15 mouse cellular contexts compared by ENCODE assay signal in genomic region chr1:130217404-130217803, GRCm38 (mm10).
"Had no signal": no experiment of that assay in that cellular context is flagged by ENCODE, and none has a peak within 500 bp of the region (broad histone marks: within the 10 kb centered on the region; RNA-seq: fewer than 3 reads in every experiment).

No protein-coding gene starts in this region.

- H3K4me2 ChIP-seq: limb, embryonic 15.5 days; liver, embryonic 12.5 days; lung, embryonic 15.5 days; midbrain, embryonic 13.5 days had no signal

- H3K36me3 ChIP-seq: limb, embryonic 15.5 days; liver, embryonic 12.5 days; lung, embryonic 15.5 days; midbrain, embryonic 13.5 days had no signal

- H3K9me3 ChIP-seq: limb, embryonic 15.5 days; liver, embryonic 12.5 days; lung, embryonic 15.5 days; midbrain, embryonic 13.5 days had no signal

- H3K4me3 ChIP-seq: layer of hippocampus, adult 2 months; limb, embryonic 15.5 days; liver, embryonic 12.5 days; lung, embryonic 15.5 days; midbrain, embryonic 13.5 days had no signal

- H3K4me1 ChIP-seq: limb, embryonic 15.5 days; liver, embryonic 12.5 days; lung, embryonic 15.5 days; midbrain, embryonic 13.5 days had no signal

- ATAC-seq: liver, embryonic 12.5 days; midbrain, embryonic 13.5 days had no signal

- H3K9ac ChIP-seq: limb, embryonic 15.5 days; liver, embryonic 12.5 days; lung, embryonic 15.5 days; midbrain, embryonic 13.5 days had no signal

- H3K27me3 ChIP-seq: limb, embryonic 15.5 days; liver, embryonic 12.5 days; lung, embryonic 15.5 days; midbrain, embryonic 13.5 days had no signal

- DNase-seq: kidney, adult 11 months; kidney, adult 9 months; kidney, postnatal 10 days; kidney, postnatal 4 days; lung, postnatal 14 days; right cerebral cortex, adult 18-20 months; right cerebral cortex, postnatal 4 days; spleen, adult 18-20 months; thymus, adult 18-20 months; thymus, postnatal 14 days had no signal

- H3K27ac ChIP-seq: layer of hippocampus, adult 2 months; limb, embryonic 15.5 days; liver, embryonic 12.5 days; lung, embryonic 15.5 days; midbrain, embryonic 13.5 days had no signal
